ENCODE assay signal across 16 mouse cellular contexts in genomic region chr4:153177496-153177895, GRCm38 (mm10).
"Had no signal": no experiment of that assay in that cellular context is flagged by ENCODE, and none has a peak within 500 bp of the region (broad histone marks: within the 10 kb centered on the region; RNA-seq: fewer than 3 reads in every experiment).

No protein-coding gene starts in this region.

- H3K4me3 ChIP-seq: kidney, embryonic 15.5 days; limb, embryonic 12.5 days; limb, embryonic 15.5 days had no signal

- H3K36me3 ChIP-seq: kidney, embryonic 15.5 days; limb, embryonic 12.5 days; limb, embryonic 15.5 days had no signal

- H3K4me2 ChIP-seq: kidney, embryonic 15.5 days; limb, embryonic 12.5 days; limb, embryonic 15.5 days; liver, embryonic 11.5 days; lung, embryonic 14.5 days; midbrain, embryonic 11.5 days had no signal

- H3K9me3 ChIP-seq: limb, embryonic 15.5 days had no signal

- DNase-seq: kidney, postnatal 10 days; kidney, postnatal 36 days; left cerebral cortex, postnatal 4 days; liver, postnatal 0 days; lung, embryonic 14.5 days; midbrain, embryonic 14.5 days; thymus, adult 18-20 months; thymus, postnatal 4 days had no signal

- H3K27ac ChIP-seq: kidney, embryonic 15.5 days; limb, embryonic 12.5 days; limb, embryonic 15.5 days; liver, embryonic 14.5 days; macrophage had no signal

- ATAC-seq: liver, postnatal 0 days; lung, postnatal 0 days had no signal

- H3K4me1 ChIP-seq: limb, embryonic 15.5 days had no signal

- H3K9ac ChIP-seq: kidney, embryonic 15.5 days; limb, embryonic 12.5 days; limb, embryonic 15.5 days; liver, embryonic 14.5 days; liver, postnatal 0 days; lung, embryonic 14.5 days had no signal

- H3K27me3 ChIP-seq: limb, embryonic 15.5 days had no signal
